Mouse (Mus musculus): Measurements from ENCODE around the gene Ice1.

DNA sequence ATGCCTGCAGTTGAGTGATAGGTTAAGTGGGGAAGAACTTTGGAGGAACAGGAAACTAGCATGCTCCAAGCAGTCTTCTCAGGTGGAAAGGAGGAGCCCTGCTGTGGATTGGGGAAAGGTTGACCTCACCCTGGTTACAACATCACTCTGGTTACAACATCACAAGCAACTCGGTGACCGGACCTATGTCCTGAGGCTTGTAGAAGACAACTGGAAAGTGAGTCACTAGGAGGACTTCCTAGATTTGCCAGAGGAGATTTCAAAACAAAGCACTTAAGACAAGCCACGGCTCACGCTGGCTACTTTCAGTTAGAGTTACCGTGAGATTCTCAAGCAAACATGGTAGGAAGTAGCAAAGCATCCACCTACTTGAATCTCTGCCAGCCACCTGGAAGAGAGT, 3.9 kb upstream of the Ice1 start:
- TF ChIP-seq TCF3 (IDR thresholded peaks at IDR 0.05; ENCODE audit: insufficient read length, low read depth): no peak
- no peak for TF ChIP-seq POLR2A (IDR thresholded peaks at IDR 0.05; ENCODE audit: insufficient read length, low read depth)
- TF ChIP-seq MYOG (IDR thresholded peaks at IDR 0.05; ENCODE audit: control insufficient read depth in 1 of 3, insufficient read depth in 1 of 3, insufficient read length in 2 of 3, low read depth in 2 of 3): no peak
- no peak for TF ChIP-seq E2F4 (IDR thresholded peaks at IDR 0.05; ENCODE audit: insufficient read depth)
- no peak for TF ChIP-seq TCF12 (IDR thresholded peaks at IDR 0.05; ENCODE audit: insufficient read depth, poor library complexity, severe bottlenecking)
- TF ChIP-seq USF1 (IDR thresholded peaks at IDR 0.05; ENCODE audit: low read depth): no peak
- TF ChIP-seq MAX (IDR thresholded peaks at IDR 0.05; ENCODE audit: low read depth): no peak
- TF ChIP-seq REST (IDR thresholded peaks at IDR 0.05; ENCODE audit: insufficient read depth, insufficient read length): no peak
- no peak for TF ChIP-seq CEBPB (IDR thresholded peaks at IDR 0.05; ENCODE audit: insufficient read depth, poor library complexity, severe bottlenecking)
- TF ChIP-seq POLR2AphosphoS2 (IDR thresholded peaks at IDR 0.05; ENCODE audit: insufficient read length, low read depth): no peak

Measured in myocyte (in vitro differentiated cells).